Mouse (Mus musculus) heart, postnatal 36 days (tissue): ENCODE measurements around the gene Hnrnpul1. TPM values are rescaled to one million over a fixed set of nuclear protein-coding genes. Genes with fewer than 3 reads are reported as not detected.
"Not testable (repeated sequence)": the region's sequence is repeated elsewhere in the genome, so short reads cannot be mapped to it uniquely, and the experiment has no call there.

Source experiments
- DNase-seq, 2 experiments: peaks; one replicate each; pipeline ENCODE4 v3.0.0; 2021 to 2022
- intact Hi-C: fragments of 180-260 bp; cut with DNase I; formaldehyde crosslinking; loops from one replicate; pipeline ENCODE4 v1.15.1; 2025
- total RNA-seq, 2 experiments: library from RNA; stranded (reverse); gene quantifications; 2 replicates each; pipeline ENCODE4 v1.2.3; 2021

Hnrnpul1 gene
- total RNA-seq, result 10 to 100 TPM; 78.4 to 82.7 TPM

GRCm38 (mm10) chr7:25754738-25755467, at the start of gene Hnrnpul1:
Gene Hnrnpul1, minus strand, starts transcription at chr7:25754757.
- intact Hi-C loops, result no loop called here
- peak; percentile 98 to 100 for DNase-seq

- DNase-seq, result no peak
- intact Hi-C loops, result loop anchor here (2.0 kb wide), 1 partner anchor 17 kb away; no protein-coding TSS in a partner anchor
These were observed 48.9 kb upstream of the Hnrnpul1 start for GRCm38 (mm10) chr7:25803460-25803859.

- intact Hi-C loops, result loop anchor here (2.0 kb wide), 1 partner anchor 16 kb away; no protein-coding TSS in a partner anchor
- DNase-seq, result peak; percentile 82 to 86
These were observed 47.9 kb upstream of the Hnrnpul1 start for GRCm38 (mm10) chr7:25802241-25803125.

GRCm38 (mm10) chr7:25801031-25801430, 46.5 kb upstream of the Hnrnpul1 start:
- DNase-seq, result no peak
- intact Hi-C loops, result no loop called here

GRCm38 (mm10) chr7:25799369-25799768, 44.8 kb upstream of the Hnrnpul1 start:
- DNase-seq, result no peak
- intact Hi-C loops, result no loop called here

GRCm38 (mm10) chr7:25798540-25798939, 44.0 kb upstream of the Hnrnpul1 start:
- no peak for DNase-seq
- intact Hi-C loops, result no loop called here

GRCm38 (mm10) chr7:25794775-25795174, 40.2 kb upstream of the Hnrnpul1 start:
- DNase-seq, result no peak
- intact Hi-C loops, result no loop called here

GRCm38 (mm10) chr7:25793679-25794078, 39.1 kb upstream of the Hnrnpul1 start:
- peak in 1 of 2 experiments; percentile 58 for DNase-seq
- intact Hi-C loops, result no loop called here

- intact Hi-C loops, DNase-seq: not testable (repeated sequence)
These were observed 38.4 kb upstream of the Hnrnpul1 start for GRCm38 (mm10) chr7:25792966-25793365.

- DNase-seq, result peak; percentile 52 to 70
- intact Hi-C loops, result no loop called here
These were observed 36.1 kb upstream of the Hnrnpul1 start for GRCm38 (mm10) chr7:25790615-25791014.

GRCm38 (mm10) chr7:25789129-25789440, 34.5 kb upstream of the Hnrnpul1 start:
- intact Hi-C loops, result no loop called here

GRCm38 (mm10) chr7:25788220-25789128, 33.9 kb upstream of the Hnrnpul1 start, which contains the start of gene Axl:
Gene Axl, minus strand, starts transcription at chr7:25788705.
- intact Hi-C loops, result no loop called here
- DNase-seq, result peak; percentile 79

More at GRCm38 (mm10) chr7:25789129-25789440, 34.5 kb upstream of the Hnrnpul1 start:
- DNase-seq, result no peak

- intact Hi-C loops, result loop anchor here (2.0 kb wide), 1 partner anchor 15 kb away; no protein-coding TSS in a partner anchor
- peak in 1 of 2 experiments; percentile 51 for DNase-seq
These were observed 33.1 kb upstream of the Hnrnpul1 start for GRCm38 (mm10) chr7:25787456-25788219.

- intact Hi-C loops, result loop anchor here (2.0 kb wide), 1 partner anchor 16 kb away; no protein-coding TSS in a partner anchor
- no peak for DNase-seq
These were observed 32.4 kb upstream of the Hnrnpul1 start for GRCm38 (mm10) chr7:25786974-25787373.

- intact Hi-C loops, result loop anchor here (2.0 kb wide), 1 partner anchor 17 kb away; no protein-coding TSS in a partner anchor
- no peak for DNase-seq
These were observed 31.2 kb upstream of the Hnrnpul1 start for GRCm38 (mm10) chr7:25785752-25786151.

- no peak for DNase-seq
- intact Hi-C loops, result no loop called here
These were observed 30.3 kb upstream of the Hnrnpul1 start for GRCm38 (mm10) chr7:25784808-25785207.

GRCm38 (mm10) chr7:25783746-25784145, 29.2 kb upstream of the Hnrnpul1 start:
- no peak for DNase-seq
- intact Hi-C loops, result no loop called here

- intact Hi-C loops, result no loop called here
- DNase-seq, result no peak
These were observed 28.2 kb upstream of the Hnrnpul1 start for GRCm38 (mm10) chr7:25782744-25783143.

GRCm38 (mm10) chr7:25781937-25782610, 27.5 kb upstream of the Hnrnpul1 start:
- intact Hi-C loops, result no loop called here
- no peak for DNase-seq
